Mouse (Mus musculus) CD8-positive naive resting alpha-beta T cell, adult 2 months (primary cell): ENCODE data around the gene Negr1.
"Not testable (repeated sequence)": the region's sequence is repeated elsewhere in the genome, so short reads cannot be mapped to it uniquely, and the experiment has no call there.

Experiments
- DNase-seq, 2 experiments: peaks; one replicate each; pipeline ENCODE4 v3.0.0; 2022; ENCODE audit warnings: low read depth in 2 of 2, low spot score in 2 of 2

Negr1 gene

DNA sequence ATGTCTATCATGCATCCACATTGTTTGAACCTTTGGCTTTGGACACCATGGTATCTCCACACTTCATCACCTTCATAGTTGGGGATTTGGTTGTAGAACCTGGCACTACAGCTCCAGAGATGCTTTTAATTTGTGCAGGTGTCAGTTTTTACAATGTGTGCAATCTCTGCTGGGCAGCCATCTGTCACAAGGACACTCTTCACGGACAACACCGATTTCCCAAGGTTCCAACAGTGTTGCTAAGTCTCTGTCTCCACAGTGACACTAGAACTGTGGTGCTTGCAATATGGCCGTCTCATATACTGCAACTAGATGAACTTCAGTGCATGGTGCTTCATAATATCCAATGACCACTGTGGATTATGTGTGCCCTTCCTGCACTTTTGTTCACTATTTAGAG lies 425.5 kb downstream of the Negr1 start:
- no peak for DNase-seq

DNA sequence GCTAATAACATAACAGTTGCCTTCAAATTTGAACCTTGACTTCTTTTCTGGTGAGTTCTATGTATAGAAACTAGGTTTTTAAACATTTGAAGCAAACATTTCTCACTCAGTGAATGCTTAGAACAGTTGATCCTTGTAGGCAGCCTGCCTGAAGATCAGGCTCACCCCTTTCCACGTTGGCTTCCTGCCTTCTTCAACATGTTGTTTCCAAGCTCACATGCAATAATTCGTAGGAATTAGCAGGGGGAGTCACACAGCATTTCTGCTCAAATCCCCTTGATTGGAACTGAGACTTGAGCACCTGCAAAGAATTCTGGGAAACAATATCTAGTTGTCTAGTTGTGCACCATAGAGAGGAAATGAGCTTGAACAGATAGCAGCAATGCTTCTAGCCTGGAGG lies 430.6 kb downstream of the Negr1 start:
- no peak for DNase-seq

DNA sequence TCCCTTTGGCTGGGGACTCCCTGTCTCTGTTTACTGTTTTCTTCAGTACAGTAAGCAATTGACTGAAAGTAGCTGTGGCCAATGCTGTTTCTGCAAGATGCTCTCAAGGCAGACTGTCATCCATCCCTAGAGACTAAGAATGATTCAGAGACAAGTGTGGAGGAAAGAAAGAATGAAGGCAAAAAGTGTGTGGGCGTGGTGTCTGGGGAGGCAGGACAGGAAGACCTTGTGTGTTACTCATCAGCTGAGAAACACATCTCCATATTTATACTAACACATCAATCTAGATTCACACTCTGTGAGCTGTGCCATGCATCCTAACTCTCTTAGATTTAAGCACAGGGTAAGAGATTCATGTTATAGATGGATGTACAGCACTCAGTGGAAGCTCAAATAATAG lies 431.2 kb downstream of the Negr1 start:
- DNase-seq = no peak

DNA sequence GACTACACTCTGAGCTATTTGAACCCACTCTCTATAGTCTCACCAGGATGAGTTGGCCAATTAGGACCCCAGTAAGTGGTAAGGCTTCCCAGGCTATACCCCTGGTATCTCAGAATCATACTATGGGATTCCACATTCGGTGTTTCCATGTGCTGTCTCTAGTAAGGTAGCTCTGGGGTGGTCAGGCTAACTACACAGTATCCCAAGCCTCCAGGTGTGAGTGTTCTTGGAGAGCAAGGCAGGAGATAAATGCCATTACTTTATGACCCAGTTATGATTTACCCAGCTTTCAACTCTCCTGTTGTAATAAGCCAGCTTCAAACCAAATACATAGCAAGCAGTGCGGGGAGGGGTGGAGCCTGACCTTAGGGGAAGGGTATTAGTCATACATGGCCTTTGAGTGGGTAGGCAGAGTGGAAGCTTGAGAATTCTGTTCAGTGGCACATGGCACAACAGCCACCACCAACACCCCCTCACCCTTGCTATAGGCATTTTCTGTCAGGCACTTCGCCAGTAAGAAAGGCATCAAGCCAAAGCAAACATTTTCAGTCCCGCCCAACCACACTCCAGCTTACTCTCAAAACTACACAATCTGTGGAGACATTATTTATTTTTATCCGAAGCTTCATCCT lies 437.7 kb downstream of the Negr1 start:
- DNase-seq = no peak

DNA sequence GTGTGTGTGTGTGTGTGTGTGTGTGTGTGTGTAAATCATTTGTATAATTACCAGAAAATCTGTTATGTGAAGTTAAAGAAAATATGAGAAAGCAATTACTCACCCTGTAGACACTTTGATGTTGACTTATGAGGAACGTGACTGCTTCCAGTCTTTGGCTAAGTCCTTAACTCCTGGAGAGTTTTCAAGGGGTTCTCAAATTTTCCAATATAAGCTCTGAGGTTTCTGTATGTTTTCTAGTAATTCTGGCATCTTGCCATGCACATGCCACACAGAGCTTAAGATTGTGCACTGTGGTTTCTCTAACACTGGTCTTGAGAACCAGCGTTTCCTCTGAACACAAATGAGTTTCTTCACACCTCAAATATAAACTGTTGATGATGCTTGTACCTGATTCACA lies 460.0 kb downstream of the Negr1 start:
- DNase-seq = no peak

DNA sequence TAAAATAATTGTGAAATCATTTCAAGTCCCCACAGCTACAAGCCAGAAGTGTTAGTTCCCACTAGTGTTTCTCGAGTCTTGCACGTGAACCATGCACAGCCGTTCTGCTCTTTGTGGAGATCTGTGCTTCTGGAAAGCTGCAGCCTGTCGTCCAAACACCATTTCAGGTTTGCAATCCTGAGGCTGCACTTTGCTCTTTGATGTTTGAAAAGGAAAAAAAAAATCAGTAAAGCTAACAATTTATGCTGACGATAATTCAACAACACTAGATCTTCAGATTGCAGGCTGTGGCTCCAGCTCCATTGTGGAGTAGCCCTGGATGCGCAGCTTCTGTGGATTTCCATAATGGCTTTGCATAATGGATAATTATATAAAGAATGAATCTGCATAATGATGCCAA lies 463.0 kb downstream of the Negr1 start:
- DNase-seq = no peak

DNA sequence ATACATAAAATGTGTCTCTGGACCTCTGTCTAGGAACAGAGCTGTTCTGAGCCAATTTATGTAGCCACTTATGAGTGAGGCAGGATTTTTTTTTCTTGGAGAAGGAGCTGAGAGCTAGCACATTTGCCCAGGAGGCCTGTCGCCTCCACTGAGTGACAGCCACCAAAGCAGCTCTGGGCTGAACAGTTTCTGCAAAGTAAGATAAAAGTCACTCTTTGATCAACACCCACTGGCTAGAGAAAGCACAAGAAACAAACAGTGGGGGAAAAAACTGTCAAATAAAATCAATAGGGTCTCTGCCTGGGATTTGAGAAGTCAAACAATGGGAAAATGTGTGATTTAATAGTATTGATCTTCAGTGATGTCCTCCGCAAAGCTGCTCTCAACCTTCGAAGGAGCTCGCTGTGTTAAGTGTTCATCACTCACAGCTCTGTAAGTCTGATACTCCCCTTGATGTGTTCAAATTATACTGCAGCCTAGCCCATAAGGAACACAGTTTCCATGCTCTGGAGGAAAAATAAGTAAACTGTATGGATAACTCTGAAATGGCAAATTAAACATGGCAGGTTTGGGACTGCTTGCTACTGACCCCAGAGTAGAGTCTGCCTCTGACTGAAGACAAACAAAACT lies 470.0 kb downstream of the Negr1 start:
- no peak for DNase-seq

DNA sequence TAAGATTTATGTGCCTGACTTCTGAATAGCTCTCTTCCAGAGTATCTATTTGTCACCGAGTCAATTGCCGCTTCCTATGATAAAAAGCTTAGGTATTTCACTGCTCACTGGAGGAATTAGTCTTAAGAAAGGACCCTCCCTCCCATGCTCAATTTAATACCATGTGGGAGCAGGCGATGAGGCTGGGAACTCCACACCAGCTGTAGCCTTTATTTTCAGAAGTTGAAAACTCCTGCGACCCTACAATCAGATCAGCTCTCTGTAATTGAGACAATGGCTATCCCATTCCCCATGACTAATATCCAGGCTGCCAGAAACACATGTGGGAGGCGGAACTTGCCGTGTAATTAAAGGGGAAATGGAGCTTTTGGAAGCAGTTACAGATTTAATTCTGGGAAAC lies 474.4 kb downstream of the Negr1 start:
- no peak for DNase-seq

DNA sequence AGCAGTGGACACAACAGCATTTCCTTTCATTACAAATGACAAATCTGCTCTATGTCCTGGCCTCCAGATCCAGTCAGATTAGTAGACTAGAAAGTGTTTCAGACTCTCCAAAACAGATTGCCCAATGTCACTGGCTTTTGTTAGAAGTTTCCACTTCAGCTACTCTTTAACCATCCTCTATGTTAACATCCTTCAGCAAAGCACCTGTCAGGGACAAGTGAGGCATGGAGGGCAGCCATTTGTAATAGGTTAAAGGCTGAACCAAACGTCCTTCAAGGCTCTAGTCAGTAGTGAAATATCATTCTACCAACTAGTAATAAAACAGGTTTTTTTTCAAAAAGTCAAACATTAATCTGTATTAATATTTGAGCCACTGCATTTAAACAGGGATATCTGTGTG lies 475.0 kb downstream of the Negr1 start:
- no peak for DNase-seq

DNA sequence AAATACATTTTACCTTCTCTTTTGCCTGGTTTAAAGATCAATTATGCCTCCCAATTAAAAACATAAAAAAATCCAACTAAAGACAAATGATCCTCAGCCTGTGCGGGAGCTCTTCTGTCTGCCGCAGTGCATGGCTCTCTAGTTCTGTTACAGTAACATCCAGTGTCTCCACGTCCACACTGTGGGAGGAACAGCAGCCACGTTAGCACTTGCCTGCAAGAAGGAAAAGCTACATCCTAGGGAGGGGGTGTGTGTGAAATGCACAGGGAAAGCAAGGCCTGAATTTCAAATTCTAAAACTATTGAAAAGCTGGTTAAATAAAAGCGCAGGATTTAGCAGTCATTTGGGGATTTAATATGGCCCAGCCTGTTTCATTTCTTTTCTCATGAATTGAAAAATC lies 479.0 kb downstream of the Negr1 start:
- DNase-seq = no peak

DNA sequence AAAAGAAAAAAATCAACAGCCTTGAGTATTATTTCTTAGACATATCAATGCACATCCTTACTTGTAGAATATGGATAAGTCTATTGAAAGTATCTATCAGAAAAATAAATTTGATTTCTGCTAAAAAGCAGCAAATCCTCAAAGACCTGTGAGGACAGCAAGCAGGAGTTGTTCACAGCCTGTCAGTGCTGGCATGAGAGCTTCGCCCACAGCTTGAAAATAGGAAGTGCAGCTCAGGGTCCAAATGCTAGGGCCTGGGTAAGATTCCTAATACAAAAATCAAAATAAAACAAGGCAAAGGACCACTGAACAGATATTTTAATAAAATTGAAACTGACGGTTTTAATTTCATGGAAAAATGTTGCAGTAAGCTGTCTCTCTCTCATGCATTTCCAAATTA lies 483.0 kb downstream of the Negr1 start:
- no peak for DNase-seq

DNA sequence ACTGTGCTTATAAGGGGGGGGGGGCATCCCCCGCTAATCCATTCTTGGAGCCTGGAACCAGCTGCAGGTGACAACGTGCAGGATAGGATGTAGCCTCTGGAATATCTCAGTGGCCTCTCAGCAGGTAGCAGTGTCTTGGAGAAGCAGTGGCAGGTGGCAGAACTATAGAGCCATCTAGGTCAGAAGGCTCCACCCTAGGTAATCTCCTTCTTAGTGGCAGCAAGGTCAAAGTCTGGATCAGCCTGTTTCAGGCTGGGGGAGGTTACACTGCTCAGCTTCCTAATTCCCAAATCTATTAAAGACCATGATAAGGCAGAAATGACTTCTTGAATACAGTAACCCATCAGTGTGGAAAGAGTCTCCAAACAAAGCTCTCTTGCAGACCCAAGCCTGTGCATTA lies 502.8 kb downstream of the Negr1 start:
- DNase-seq = not testable (repeated sequence)

DNA sequence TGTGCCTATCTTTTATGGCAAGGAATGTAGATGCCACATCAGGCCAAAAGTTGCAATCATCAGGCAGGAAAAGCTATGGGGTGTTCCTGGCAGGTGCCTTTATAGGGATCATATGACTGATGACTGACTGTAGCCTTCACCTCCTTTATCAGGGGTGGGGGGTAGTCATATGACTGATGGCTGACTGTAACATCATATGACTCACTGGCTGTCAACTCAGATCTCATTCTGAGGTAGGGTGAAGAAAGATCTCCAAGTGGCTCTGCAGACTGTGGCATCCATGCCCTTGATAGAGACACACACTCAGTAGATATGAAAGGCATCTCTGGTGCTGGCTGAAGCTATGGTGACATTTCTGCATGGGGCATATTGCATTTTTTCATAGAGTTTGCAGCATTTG lies 504.7 kb downstream of the Negr1 start:
- no peak for DNase-seq

DNA sequence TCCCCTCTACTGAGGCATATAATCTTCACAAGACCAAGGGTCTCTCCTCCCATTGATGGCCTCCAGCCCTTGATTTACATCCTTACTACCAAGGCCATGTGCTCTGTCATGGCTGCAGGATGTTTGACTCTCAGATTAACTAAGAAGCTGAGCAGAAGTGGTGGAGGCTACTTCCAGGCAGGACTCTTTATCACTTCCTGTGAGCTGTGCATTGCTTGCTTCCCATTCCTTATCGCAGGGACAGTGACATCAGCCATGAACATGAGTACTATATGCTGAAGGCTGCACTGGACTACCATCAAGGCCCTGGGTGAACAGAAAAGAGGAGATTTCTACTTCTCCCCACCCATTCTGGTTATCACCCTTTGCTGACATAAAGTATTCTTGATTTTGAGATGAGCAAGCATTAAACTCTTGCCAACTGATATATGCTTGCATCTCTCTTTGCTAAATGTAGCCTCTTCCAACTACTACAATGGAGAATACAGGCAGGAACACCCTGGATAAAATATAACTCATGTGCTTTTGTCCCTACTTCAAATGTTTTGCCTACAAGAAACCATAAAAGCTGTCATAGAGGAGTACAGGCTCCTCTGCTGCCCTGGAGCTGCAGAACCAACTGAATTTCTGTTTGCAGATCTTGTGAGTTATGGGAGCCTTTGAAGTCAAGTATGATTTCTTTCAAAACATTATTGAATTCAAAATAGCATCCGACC lies 517.8 kb downstream of the Negr1 start:
- DNase-seq = no peak

DNA sequence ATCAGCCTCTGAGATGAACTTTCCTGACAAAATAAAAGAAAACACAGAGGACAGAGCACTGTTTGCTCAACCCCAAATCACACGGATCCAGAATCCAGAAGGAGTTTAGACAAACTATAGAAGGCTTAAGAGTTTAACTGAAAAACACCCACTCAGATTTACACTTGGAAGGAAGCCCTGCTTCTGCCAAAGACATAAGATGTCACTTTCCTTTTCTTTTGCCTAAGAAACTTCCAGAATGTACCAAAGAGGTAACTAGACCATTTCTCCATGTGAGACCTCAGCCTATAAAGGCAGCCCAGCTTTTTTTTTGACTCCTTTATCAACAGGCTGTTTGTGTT lies 518.3 kb downstream of the Negr1 start:
- no peak for DNase-seq

DNA sequence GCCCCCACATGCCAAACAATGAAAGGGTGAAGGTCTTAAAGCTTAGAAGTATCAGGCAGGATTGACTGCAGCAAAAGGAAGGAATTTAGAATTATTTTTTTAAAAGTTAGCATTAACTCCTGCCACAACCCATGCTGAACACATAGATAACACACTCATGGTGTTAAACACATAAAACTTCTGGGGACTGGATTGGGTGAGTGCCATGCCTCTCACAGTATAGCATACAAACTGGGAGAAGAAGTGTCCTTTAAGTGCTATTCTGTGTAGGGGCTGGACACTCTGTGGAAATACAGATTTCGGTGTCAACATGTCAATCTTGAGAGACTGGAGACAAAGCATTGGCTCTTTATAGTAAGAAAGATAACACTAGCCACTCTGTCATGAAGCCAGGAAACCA lies 519.0 kb downstream of the Negr1 start:
- no peak for DNase-seq

DNA sequence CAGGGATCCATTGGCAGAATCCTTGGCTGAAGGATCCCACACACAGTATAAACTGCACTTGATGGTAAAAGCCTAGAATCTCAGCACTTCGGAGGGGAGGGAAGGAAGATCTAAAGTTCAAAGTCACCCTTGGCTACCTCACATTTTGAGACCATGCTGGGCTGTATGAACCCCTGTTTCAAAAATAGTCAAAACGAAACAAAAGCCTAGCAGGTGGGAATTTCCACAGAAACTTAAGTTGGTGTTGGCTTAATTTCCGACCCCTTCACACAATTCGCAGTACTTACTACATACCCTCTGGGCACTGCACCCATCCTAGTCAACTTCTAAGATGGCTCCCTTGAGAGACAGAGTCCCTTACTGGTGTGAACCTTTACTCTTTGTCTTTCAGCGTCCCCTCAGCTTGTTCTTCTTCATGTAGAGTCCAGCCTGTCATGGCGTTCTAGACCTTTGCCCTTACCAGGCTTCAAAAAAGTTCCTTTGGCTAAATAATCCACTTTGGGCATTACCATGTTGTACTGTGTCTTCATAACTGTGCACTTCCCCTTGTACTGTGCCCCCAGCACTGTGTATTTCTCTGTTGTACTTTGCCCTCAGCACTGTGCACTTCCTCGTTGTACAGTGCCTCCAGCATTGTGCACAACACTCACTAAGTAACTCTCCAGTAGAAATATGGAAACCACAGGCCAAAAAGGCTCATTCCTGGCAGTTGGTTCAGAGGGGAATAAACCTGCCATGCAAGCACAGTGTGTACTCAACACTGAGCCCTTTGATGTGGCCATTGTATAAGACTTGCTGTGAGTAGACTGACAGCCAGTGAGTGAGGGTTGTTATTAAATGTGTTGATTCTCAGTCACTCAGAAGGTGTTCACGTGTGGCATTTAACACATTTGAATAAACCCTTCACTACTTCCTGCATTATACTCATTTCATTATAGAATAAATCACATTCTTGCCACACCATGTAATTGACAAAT lies 521.5 kb downstream of the Negr1 start:
- DNase-seq = no peak

DNA sequence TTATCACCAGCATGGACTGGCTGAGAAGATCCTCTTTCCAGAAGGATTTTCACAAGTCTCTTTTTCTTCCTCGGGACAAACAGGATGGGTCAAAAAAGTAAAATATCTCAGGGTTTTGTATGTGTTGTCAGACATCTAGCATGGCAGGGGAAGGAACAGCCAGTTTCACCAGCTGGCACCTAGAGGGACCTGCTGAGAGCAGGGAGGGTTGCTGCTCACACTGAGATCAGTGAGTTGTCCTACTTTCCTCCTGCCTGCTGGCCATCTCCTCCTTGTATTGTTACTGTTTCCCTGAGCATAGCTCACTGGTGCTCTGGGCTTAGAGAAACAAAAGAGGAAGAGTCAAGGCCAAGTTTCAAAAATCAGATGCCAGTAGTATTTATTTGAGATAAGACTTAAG lies 523.6 kb downstream of the Negr1 start:
- no peak for DNase-seq

DNA sequence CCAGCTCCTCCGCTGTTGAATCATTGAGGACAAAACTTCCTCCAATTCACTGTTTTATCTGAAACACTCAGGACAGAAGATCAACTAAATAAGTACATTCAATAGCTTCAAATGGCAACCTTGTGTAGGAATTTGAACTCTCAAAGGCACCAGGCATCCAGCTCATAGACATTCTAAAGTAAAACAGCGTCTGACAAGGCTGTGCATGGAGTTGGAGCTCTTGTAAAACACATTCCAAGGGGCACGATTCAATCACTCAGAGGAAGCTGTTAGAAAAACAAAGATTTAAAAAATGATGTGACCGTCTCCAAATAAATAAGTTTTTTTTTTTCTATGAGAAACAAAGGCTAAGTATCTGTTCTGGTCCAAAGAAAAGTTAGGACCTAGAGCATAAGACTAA lies 528.5 kb downstream of the Negr1 start:
- no peak for DNase-seq

DNA sequence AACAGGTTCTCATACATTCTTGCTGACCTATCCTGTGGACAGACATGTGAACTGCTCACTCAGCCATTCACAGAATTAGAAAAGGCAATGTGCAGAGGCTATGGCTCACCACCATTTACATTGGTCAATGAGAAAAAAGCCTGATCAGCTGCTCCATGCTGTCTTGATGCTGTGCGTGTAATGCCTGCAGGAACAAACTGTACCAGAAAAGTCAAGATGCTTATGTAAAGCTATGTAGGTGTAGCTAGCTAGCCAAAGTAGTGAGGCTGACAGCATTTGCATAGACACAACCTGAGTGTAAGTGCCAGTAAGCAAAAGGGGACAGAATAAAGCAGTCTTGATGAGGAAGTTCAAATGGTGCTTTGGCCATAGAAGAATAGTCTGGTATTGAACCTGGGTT lies 534.7 kb downstream of the Negr1 start:
- no peak for DNase-seq

DNA sequence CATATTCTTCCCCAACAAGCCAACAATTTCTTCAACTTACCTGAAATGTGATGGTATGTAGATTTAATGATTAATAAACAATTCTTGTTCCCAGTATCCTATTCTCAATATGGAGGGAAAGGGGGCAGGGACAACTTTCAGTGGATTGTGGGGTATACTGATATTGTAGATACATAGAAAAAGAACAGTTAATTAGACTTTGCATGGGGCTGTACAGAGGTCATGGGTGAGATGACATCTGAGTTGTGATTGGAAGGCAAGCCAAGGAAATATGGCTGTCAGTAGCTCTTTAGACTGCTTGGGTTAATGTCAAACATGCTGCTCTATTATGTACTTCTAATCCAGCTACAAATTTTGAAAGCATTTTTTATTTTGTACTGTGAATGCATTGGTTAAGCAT lies 535.9 kb downstream of the Negr1 start:
- DNase-seq = no peak

DNA sequence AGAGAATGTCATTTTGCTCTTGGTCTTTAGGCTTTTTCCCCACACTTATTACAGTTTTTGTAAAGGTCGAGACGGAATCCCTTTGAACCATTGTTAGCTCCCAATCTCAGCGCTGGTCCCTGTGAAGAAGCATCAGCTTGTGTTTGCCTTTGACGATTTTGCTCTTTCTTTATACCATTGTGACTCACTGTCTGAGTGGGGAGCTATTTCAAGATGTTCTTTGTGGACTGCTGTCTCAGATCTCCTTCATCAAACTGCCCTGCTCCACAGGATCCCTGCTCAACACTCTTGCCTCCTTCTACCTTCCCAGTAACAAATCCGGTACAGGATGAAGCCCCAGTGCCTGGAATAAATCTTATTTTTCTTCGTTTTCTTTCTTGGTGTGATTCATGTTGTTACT lies 536.8 kb downstream of the Negr1 start:
- no peak for DNase-seq
